Mouse (Mus musculus): ENCODE results near the gene Ssr4. TPM values are rescaled to one million over a fixed set of nuclear protein-coding genes. Genes with fewer than 3 reads are reported as not detected.
"Not testable (repeated sequence)": the region's sequence is repeated elsewhere in the genome, so short reads cannot be mapped to it uniquely, and the experiment has no call there.

Gene Ssr4
- 190 and 210 TPM in 2 replicates for polyA plus RNA-seq (2012; rRNA removed)

DNA sequence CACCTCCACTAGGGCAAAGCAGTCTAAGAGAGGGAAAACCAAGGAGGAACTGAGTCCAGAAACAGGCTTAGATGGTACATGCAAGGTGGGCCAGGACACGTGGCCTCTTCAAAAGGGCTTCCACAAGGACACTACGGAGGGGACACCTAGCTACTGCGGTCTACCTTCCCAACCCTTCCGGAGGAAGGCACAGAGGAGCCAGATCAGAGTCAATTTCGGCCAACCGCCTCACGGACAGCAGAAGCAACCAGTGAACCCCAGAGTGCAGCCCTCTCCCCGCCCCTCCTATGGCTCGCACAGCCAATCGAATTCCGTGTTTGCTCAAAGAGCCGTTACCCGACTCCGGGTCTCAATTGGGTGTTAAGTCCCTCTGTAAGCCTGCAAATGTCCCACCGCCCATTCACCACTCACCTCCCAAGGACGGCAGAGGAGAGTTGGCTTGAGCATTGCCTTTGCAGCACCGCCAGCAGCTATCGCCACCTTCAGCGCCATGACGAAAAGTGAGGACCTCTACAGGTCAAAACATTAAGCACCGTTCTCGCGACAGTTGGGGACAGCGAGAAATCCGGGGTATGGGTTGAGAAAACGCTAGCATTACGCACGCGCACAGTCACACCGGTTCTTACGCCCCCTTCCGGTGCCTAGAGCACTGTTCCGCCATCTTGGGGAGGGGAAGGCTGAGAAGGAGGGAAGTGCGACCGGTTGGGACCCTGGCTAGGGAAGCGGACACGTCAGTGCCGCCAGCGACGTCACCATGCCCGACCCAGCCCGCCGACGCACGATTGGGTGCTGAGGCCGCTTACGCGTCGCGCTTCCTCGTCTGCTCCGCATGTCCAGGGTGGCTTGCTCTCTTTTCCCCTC lies at the start of gene Ssr4, which contains the start of gene Idh3g:
Ssr4 (plus strand) TSS at position 665 of the 861 bp plus-strand sequence.
Idh3g (minus strand) TSS at position 534 of the 861 bp plus-strand sequence.
- Histone ChIP-seq H3K27ac (ENCODE audit: insufficient read depth, low read depth, low read length) (peak within 1 kb of the TSS; percentile 91), H3K27me3 (ENCODE audit: control insufficient read depth, insufficient read depth, low read length) (no peaks in the 10 kb centered on the region), H3K4me1 (ENCODE audit: control insufficient read depth, insufficient read depth, insufficient read length, low read length) (peaks cover 4% of the 10 kb centered on the region; the same call in 1 of the 2 replicates), H3K36me3 (ENCODE audit: control insufficient read depth, insufficient read depth, low read length) (peaks cover 24% of the 10 kb centered on the region), H3K4me3 (ENCODE audit: low read depth, low read length) (peak within 1 kb of the TSS; percentile 91)
- WGBS = 15% methylated on average over 52 of the region's 52 CpGs
- peak; percentile 51; the same call in 1 of the 2 replicates for TF ChIP-seq CTCF (IDR thresholded peaks at IDR 0.05; ENCODE audit: extremely low read depth, insufficient read length, insufficient replicate concordance, low read depth, low read length)
- TF ChIP-seq POLR2A (IDR thresholded peaks at IDR 0.05; ENCODE audit: low read depth, low read length) = peak; percentile 60; the same call in 1 of the 2 replicates

DNA sequence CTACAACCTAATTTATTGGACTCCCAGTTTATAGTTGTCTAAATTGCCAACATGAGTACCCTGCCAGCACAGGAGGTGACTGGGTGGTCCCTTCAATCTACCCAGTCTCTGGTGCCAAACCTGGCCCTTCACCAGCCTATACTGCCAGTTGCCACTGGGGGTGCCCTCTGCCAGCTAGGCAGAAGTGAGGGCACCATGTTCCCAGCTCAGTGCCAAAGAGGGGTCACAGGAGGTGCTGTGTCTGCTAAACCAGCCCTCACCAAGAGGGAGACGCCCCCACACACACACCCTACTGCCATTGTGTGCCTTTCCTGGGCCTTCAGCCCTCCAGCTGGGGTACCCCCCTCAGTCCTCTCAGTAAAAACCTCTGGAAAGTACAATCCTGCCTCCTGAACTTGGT lies 48.7 kb upstream of the Ssr4 start:
- TF ChIP-seq CTCF (IDR thresholded peaks at IDR 0.05; ENCODE audit: extremely low read depth, insufficient read length, insufficient replicate concordance, low read depth, low read length) (no peak), POLR2A (IDR thresholded peaks at IDR 0.05; ENCODE audit: low read depth, low read length) (no peak)
- H3K36me3 ChIP-seq (ENCODE audit: control insufficient read depth, insufficient read depth, low read length) = peaks cover 18% of the 10 kb centered on the region
- no peaks in the 10 kb centered on the region for H3K27me3 ChIP-seq (ENCODE audit: control insufficient read depth, insufficient read depth, low read length)
- H3K27ac ChIP-seq (ENCODE audit: insufficient read depth, low read depth, low read length) = no peak overlapping the region
- peaks cover 6% of the 10 kb centered on the region; the same call in 1 of the 2 replicates for H3K4me1 ChIP-seq (ENCODE audit: control insufficient read depth, insufficient read depth, insufficient read length, low read length)
- no peak overlapping the region for H3K4me3 ChIP-seq (ENCODE audit: low read depth, low read length)
- 100% methylated on average over 1 of the region's 1 CpGs for WGBS

DNA sequence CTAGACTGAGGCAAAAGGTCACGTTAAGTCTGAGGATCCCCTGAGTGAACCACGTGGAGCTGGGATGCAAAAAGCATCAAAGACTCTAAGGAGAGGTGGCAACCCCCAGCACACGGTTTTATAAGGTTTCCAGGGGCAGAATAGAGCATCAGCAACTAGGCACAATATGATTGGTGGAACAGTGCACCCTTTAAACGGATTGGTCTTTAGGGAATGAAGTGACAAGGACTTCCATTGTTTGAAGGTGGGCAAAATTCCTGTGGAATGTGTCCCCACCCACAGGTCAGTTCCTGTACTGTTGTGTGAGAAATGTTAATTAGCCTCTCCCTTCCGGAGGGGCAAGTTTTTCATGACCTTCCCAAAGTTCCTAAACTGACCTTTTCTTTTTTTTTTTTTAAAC lies 47.7 kb upstream of the Ssr4 start:
- Histone ChIP-seq H3K4me3 (ENCODE audit: low read depth, low read length) (no peak overlapping the region), H3K27ac (ENCODE audit: insufficient read depth, low read depth, low read length) (no peak overlapping the region), H3K36me3 (ENCODE audit: control insufficient read depth, insufficient read depth, low read length) (peaks cover 17% of the 10 kb centered on the region), H3K4me1 (ENCODE audit: control insufficient read depth, insufficient read depth, insufficient read length, low read length) (peaks cover 6% of the 10 kb centered on the region; the same call in 1 of the 2 replicates), H3K27me3 (ENCODE audit: control insufficient read depth, insufficient read depth, low read length) (no peaks in the 10 kb centered on the region)
- 71% methylated on average over 5 of the region's 5 CpGs for WGBS
- TF ChIP-seq CTCF (IDR thresholded peaks at IDR 0.05; ENCODE audit: extremely low read depth, insufficient read length, insufficient replicate concordance, low read depth, low read length) (no peak), POLR2A (IDR thresholded peaks at IDR 0.05; ENCODE audit: low read depth, low read length) (no peak)

DNA sequence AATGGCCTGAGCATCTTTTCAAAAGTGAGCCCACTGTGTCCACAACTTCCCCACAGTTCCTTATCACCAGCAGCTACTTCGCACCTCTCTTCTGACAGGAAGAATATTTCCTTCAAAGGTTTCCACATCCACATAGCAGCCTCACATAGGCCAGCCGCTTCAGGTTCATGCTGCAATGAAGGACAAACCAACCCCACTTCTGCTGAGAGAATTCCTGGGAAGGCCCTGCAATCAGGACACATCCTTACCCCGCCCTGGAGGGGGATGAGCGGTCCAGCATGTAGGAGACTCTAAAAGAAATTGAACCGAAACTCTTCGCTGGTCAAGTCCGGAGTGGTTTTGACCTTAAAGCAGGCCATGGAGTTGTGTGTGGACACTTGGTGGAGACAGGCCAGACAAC lies 47.0 kb upstream of the Ssr4 start:
- not testable (repeated sequence) for H3K27ac ChIP-seq (ENCODE audit: insufficient read depth, low read depth, low read length); H3K4me1 ChIP-seq (ENCODE audit: control insufficient read depth, insufficient read depth, insufficient read length, low read length); H3K4me3 ChIP-seq (ENCODE audit: low read depth, low read length); H3K27me3 ChIP-seq (ENCODE audit: control insufficient read depth, insufficient read depth, low read length)
- WGBS = 92% methylated on average over 7 of the region's 7 CpGs
- H3K36me3 ChIP-seq (ENCODE audit: control insufficient read depth, insufficient read depth, low read length) = peaks cover 13% of the 10 kb centered on the region; the same call in 1 of the 2 replicates

DNA sequence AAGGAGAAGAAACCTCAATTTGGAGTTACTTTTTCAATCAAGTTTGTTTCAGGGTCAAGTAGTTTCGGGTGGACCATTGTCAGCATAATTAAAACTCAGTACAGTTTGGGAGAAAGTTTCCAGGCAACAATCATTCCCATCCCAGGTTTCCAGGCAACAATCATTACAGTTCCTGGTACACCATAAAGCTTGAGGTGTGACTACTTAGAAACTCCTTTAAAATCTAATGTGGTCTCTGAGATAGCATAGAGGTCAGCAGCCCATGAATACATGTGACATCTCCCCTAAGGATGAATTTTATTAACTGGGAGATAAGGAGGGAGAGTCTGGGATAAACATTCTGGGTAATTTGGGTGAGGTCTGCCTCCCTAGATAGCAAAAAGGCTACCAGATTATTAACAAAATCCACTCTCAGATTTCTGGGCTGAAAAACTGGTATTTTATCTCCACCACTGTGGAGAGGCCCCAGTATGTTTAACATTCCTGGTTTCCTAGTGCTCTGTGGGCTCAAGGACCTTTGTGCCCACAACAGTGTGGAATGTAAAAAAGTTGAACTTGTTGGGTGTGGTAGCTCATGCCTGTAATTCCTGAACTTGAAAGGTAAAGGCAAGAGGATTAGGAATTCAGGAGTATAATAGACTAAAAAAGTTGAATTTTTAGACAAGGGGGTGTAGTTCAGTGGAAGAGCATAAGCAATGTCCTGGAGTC lies 41.9 kb upstream of the Ssr4 start:
- H3K27ac ChIP-seq (ENCODE audit: insufficient read depth, low read depth, low read length) = no peak overlapping the region
- H3K4me3 ChIP-seq (ENCODE audit: low read depth, low read length) = no peak overlapping the region
- TF ChIP-seq CTCF (IDR thresholded peaks at IDR 0.05; ENCODE audit: extremely low read depth, insufficient read length, insufficient replicate concordance, low read depth, low read length) = no peak
- no peak for TF ChIP-seq POLR2A (IDR thresholded peaks at IDR 0.05; ENCODE audit: low read depth, low read length)
- H3K4me1 ChIP-seq (ENCODE audit: control insufficient read depth, insufficient read depth, insufficient read length, low read length) = no peaks in the 10 kb centered on the region
- 58% methylated on average over 1 of the region's 1 CpGs for WGBS
- no peaks in the 10 kb centered on the region for H3K36me3 ChIP-seq (ENCODE audit: control insufficient read depth, insufficient read depth, low read length)
- H3K27me3 ChIP-seq (ENCODE audit: control insufficient read depth, insufficient read depth, low read length) = no peaks in the 10 kb centered on the region

DNA sequence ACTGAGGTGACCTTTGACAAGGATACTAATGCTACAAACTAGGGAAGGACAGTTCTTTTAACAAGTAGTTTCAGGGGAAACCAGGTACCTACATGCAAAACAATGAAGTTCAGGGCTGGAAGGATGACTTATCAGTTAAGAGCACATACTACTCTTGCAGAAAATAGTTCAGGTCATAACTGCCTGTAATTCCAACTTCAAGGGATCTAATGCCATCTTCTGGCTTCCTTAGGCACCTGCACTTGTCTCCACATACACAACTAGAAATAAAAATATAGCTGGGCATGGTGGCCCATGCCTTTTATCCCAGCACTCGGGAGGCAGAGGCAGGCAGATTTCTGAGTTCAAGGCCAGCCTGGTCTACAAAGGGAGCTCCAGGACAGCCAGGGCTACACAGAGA lies 37.9 kb upstream of the Ssr4 start:
- 85% methylated on average over 1 of the region's 1 CpGs for WGBS
- no peak overlapping the region for H3K4me3 ChIP-seq (ENCODE audit: low read depth, low read length)
- H3K36me3 ChIP-seq (ENCODE audit: control insufficient read depth, insufficient read depth, low read length) = no peaks in the 10 kb centered on the region
- TF ChIP-seq POLR2A (IDR thresholded peaks at IDR 0.05; ENCODE audit: low read depth, low read length) (no peak), CTCF (IDR thresholded peaks at IDR 0.05; ENCODE audit: extremely low read depth, insufficient read length, insufficient replicate concordance, low read depth, low read length) (no peak)
- H3K4me1 ChIP-seq (ENCODE audit: control insufficient read depth, insufficient read depth, insufficient read length, low read length) = no peaks in the 10 kb centered on the region
- H3K27me3 ChIP-seq (ENCODE audit: control insufficient read depth, insufficient read depth, low read length) = no peaks in the 10 kb centered on the region
- no peak overlapping the region for H3K27ac ChIP-seq (ENCODE audit: insufficient read depth, low read depth, low read length)
